Mouse (Mus musculus): Measurements from ENCODE around the gene Smdt1. TPM values are rescaled to one million over a fixed set of nuclear protein-coding genes. Genes with fewer than 3 reads are reported as not detected.
A peak's percentile ranks its signal among the peaks of the same experiment; 100 is the strongest.
"Not testable (repeated sequence)": the region's sequence is repeated elsewhere in the genome, so short reads cannot be mapped to it uniquely, and the experiment has no call there.

Gene Smdt1
- polyA plus RNA-seq, 1 experiment = 17.8 TPM

DNA sequence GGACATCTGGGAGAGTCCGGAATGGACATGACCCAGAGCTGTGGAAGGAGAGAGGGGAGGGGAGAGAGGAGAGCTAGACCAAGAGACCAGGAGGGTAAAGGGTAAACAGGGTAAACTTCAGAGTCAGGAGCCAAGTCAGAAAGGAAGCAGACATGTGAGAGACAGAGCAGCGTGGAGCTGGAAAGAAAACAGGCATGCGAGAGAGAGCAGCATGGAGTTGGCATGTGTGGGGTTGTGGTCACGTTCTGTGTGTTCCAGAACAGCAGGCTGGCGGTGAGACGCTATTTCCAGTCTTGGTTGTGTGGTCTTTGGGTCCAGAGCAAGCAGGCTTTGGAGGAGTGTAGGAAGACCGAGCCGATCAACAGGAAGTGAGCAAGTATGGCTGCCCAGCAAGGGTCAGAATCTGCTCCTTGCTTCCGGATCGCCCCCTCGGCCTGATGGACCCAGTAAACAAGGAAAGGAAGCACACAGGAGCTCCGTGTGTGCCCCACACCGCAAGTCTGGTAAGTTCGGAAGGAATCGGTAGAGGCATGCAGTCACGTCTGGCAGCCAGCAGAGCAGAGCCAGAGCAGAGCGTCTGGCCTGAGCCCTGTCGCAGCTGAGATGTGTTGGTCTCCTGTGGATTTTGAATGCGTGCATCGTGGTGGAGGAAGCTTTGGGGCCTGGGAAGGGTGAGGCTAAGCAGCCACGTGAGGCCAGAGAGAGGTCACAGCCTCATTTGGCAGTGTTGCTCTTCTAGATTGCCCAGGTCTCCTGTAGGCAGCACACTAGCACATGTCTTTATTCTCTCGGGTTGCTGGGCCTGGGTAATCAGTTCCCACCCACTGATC, 19.9 kb downstream of the Smdt1 start:
- Histone ChIP-seq H3K27me3 (ENCODE audit: control insufficient read depth) (no peaks in the 10 kb centered on the region), H3K9me3 (ENCODE audit: control insufficient read depth, low read length) (peaks cover 6% of the 10 kb centered on the region), H3K4me1 (ENCODE audit: control insufficient read depth) (peaks cover 14% of the 10 kb centered on the region), H3K36me3 (ENCODE audit: control insufficient read depth) (no peaks in the 10 kb centered on the region), H3K4me3 (replicated peaks) (peak overlapping the region; percentile 1)
- TF ChIP-seq GATA1 (IDR thresholded peaks at IDR 0.05; ENCODE audit: low read length) (no peak), TAL1 (IDR thresholded peaks at IDR 0.05; ENCODE audit: low read length) (no peak)

- TF ChIP-seq GATA1 (IDR thresholded peaks at IDR 0.05; ENCODE audit: low read length) = no peak
- no peak for TF ChIP-seq TAL1 (IDR thresholded peaks at IDR 0.05; ENCODE audit: low read length)
- no peaks in the 10 kb centered on the region for H3K36me3 ChIP-seq (ENCODE audit: control insufficient read depth)
- no peaks in the 10 kb centered on the region for H3K27me3 ChIP-seq (ENCODE audit: control insufficient read depth)
- H3K4me3 ChIP-seq (replicated peaks) = no peak overlapping the region
- H3K9me3 ChIP-seq (ENCODE audit: control insufficient read depth, low read length) = no peaks in the 10 kb centered on the region
- no peaks in the 10 kb centered on the region; the same call in 1 of the 2 replicates for H3K4me1 ChIP-seq (ENCODE audit: control insufficient read depth)
These were observed 22.8 kb downstream of the Smdt1 start for GRCm38 (mm10) chr15:82361459-82362018.

DNA sequence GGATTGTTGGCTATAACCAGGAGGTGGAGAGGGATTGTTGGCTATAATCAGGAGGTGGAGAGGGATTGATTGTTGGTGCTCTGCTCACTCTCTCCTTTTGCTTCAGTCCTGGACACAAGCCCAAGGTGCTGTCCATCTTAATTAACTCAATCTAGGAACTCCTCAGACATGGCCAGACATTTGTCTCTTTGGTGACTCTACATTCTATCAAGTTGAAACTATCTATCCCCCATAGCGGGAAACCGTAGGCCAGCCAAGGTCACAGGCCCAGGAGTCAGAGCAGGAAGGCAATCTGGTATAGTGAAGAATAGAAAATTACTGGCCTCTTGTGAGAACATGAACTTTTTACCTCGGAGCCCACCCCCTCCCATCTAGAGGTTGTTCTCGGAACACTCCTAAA, 23.5 kb downstream of the Smdt1 start:
- no peaks in the 10 kb centered on the region for H3K9me3 ChIP-seq (ENCODE audit: control insufficient read depth, low read length)
- no peak overlapping the region for H3K4me3 ChIP-seq (replicated peaks)
- TF ChIP-seq GATA1 (IDR thresholded peaks at IDR 0.05; ENCODE audit: low read length) (no peak), TAL1 (IDR thresholded peaks at IDR 0.05; ENCODE audit: low read length) (no peak)
- no peaks in the 10 kb centered on the region for H3K36me3 ChIP-seq (ENCODE audit: control insufficient read depth)
- H3K27me3 ChIP-seq (ENCODE audit: control insufficient read depth) = no peaks in the 10 kb centered on the region
- no peaks in the 10 kb centered on the region for H3K4me1 ChIP-seq (ENCODE audit: control insufficient read depth)

- not testable (repeated sequence) for H3K9me3 ChIP-seq (ENCODE audit: control insufficient read depth, low read length); H3K4me1 ChIP-seq (ENCODE audit: control insufficient read depth); H3K36me3 ChIP-seq (ENCODE audit: control insufficient read depth); H3K4me3 ChIP-seq (replicated peaks); H3K27me3 ChIP-seq (ENCODE audit: control insufficient read depth)
These were observed 25.0 kb downstream of the Smdt1 start for GRCm38 (mm10) chr15:82363801-82364200.

DNA sequence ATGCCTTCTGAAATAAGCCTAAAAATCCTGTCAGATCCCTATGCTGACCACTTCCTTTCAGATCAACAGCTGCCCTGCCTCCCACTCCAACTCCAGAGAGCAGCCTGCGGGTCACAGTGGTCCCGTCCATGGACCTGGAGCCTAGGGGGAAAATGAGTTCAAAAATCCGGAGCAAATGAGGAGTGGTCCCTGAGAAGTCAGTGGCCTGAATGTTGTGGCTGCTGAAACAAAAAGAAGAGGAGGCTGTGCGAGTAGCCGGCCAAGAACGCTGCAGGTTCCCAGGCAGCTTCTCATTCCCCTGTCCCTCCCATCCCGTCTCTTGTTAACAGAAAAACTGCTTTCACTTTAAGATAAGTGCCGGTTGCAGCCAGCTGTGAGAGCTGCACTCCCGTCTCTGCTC, 25.8 kb downstream of the Smdt1 start:
- not testable (repeated sequence) for H3K4me1 ChIP-seq (ENCODE audit: control insufficient read depth); H3K9me3 ChIP-seq (ENCODE audit: control insufficient read depth, low read length); H3K36me3 ChIP-seq (ENCODE audit: control insufficient read depth); H3K4me3 ChIP-seq (replicated peaks); H3K27me3 ChIP-seq (ENCODE audit: control insufficient read depth)

- no peak for TF ChIP-seq TAL1 (IDR thresholded peaks at IDR 0.05; ENCODE audit: low read length)
- no peak for TF ChIP-seq GATA1 (IDR thresholded peaks at IDR 0.05; ENCODE audit: low read length)
- Histone ChIP-seq H3K27me3 (ENCODE audit: control insufficient read depth) (no peaks in the 10 kb centered on the region), H3K9me3 (ENCODE audit: control insufficient read depth, low read length) (no peaks in the 10 kb centered on the region), H3K4me3 (replicated peaks) (no peak overlapping the region), H3K36me3 (ENCODE audit: control insufficient read depth) (peaks cover 4% of the 10 kb centered on the region; the same call in 1 of the 2 replicates), H3K4me1 (ENCODE audit: control insufficient read depth) (no peaks in the 10 kb centered on the region)
These were observed 29.4 kb downstream of the Smdt1 start for GRCm38 (mm10) chr15:82368146-82368545.

GRCm38 (mm10) chr15:82368851-82369250, 30.1 kb downstream of the Smdt1 start:
- H3K36me3 ChIP-seq (ENCODE audit: control insufficient read depth) = peaks cover 8% of the 10 kb centered on the region; the same call in 1 of the 2 replicates
- H3K4me1 ChIP-seq (ENCODE audit: control insufficient read depth) = no peaks in the 10 kb centered on the region
- H3K4me3 ChIP-seq (replicated peaks) = no peak overlapping the region
- H3K27me3 ChIP-seq (ENCODE audit: control insufficient read depth) = no peaks in the 10 kb centered on the region
- TF ChIP-seq TAL1 (IDR thresholded peaks at IDR 0.05; ENCODE audit: low read length) (no peak), GATA1 (IDR thresholded peaks at IDR 0.05; ENCODE audit: low read length) (no peak)
- no peaks in the 10 kb centered on the region for H3K9me3 ChIP-seq (ENCODE audit: control insufficient read depth, low read length)

DNA sequence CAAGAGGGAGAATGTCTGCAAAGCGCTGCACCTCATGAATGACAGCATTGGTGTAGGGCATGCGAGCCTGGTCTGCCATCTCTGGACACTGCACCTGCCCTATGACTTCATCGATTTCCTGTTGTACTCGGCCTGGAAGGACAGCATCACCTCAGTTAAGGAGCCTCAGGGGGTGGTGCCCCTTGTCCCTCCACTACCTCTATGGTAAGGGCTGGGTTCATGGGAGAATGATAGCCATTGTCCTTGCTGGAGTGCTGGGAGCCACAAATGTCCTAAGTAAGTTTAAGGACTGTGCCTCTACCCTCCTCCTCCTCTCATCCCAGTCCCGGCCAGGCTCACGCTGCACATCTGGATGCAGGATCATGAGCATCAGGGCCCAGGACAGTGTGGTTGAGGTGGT, 33.7 kb downstream of the Smdt1 start:
- TF ChIP-seq TAL1 (IDR thresholded peaks at IDR 0.05; ENCODE audit: low read length) (no peak), GATA1 (IDR thresholded peaks at IDR 0.05; ENCODE audit: low read length) (no peak)
- no peaks in the 10 kb centered on the region for H3K4me1 ChIP-seq (ENCODE audit: control insufficient read depth)
- no peak overlapping the region for H3K4me3 ChIP-seq (replicated peaks)
- peaks cover 12% of the 10 kb centered on the region; the same call in 1 of the 2 replicates for H3K36me3 ChIP-seq (ENCODE audit: control insufficient read depth)
- no peaks in the 10 kb centered on the region for H3K9me3 ChIP-seq (ENCODE audit: control insufficient read depth, low read length)
- H3K27me3 ChIP-seq (ENCODE audit: control insufficient read depth) = 0 out of 2 replicates have a peak, but pooled peaks cover 3% of the 10 kb centered on the region

GRCm38 (mm10) chr15:82372991-82373390, 34.2 kb downstream of the Smdt1 start:
- H3K4me3 ChIP-seq (replicated peaks) = no peak overlapping the region
- no peaks in the 10 kb centered on the region for H3K4me1 ChIP-seq (ENCODE audit: control insufficient read depth)
- 0 out of 2 replicates have a peak, but pooled peaks cover 3% of the 10 kb centered on the region for H3K27me3 ChIP-seq (ENCODE audit: control insufficient read depth)
- peaks cover 12% of the 10 kb centered on the region; the same call in 1 of the 2 replicates for H3K36me3 ChIP-seq (ENCODE audit: control insufficient read depth)
- H3K9me3 ChIP-seq (ENCODE audit: control insufficient read depth, low read length) = no peaks in the 10 kb centered on the region
- TF ChIP-seq GATA1 (IDR thresholded peaks at IDR 0.05; ENCODE audit: low read length) (no peak), TAL1 (IDR thresholded peaks at IDR 0.05; ENCODE audit: low read length) (no peak)

Data from erythroblast, embryonic 14.5 days (primary cell).